ENCODE assay signal across 18 mouse cellular contexts in the genomic region with DNA sequence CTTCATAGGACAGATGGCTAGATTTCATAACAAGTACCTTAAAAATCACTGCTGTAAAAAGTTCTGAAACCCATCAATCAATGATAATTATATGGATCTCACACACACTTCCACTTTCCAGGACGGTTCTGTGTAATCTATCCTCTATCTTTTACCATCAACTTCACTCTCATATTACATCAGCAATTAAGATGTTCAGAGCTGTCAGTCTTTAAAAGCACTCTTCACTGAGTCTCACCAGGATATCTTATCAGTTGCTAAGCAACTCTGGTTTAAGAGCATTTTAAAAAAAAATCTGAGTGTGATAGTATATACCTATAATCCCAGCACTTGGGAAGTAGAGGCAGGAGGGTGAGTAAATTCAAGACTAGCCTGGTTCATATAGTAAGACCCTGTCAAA.
"Had no signal": no experiment of that assay in that cellular context is flagged by ENCODE, and none has a peak within 500 bp of the region (broad histone marks: within the 10 kb centered on the region; RNA-seq: fewer than 3 reads in every experiment).

No protein-coding gene starts in this region.

- H3K4me1 ChIP-seq: midbrain, embryonic 12.5 days; neural tube, embryonic 13.5 days; neural tube, embryonic 15.5 days had no signal

- ATAC-seq: midbrain, embryonic 16.5 days had no signal

- H3K4me3 ChIP-seq: midbrain, embryonic 12.5 days; myocyte; neural tube, embryonic 13.5 days; neural tube, embryonic 15.5 days had no signal

- H3K27me3 ChIP-seq: midbrain, embryonic 12.5 days; neural tube, embryonic 13.5 days; neural tube, embryonic 15.5 days had no signal

- H3K27ac ChIP-seq: midbrain, embryonic 12.5 days; neural tube, embryonic 13.5 days; neural tube, embryonic 15.5 days had no signal

- H3K9me3 ChIP-seq: midbrain, embryonic 12.5 days; neural tube, embryonic 13.5 days; neural tube, embryonic 15.5 days had no signal

- H3K36me3 ChIP-seq: midbrain, embryonic 12.5 days; neural tube, embryonic 13.5 days; neural tube, embryonic 15.5 days had no signal

- H3K9ac ChIP-seq: lung, embryonic 14.5 days; midbrain, embryonic 12.5 days; neural tube, embryonic 13.5 days; neural tube, embryonic 15.5 days had no signal

- H3K4me2 ChIP-seq: lung, embryonic 14.5 days; midbrain, embryonic 12.5 days; neural tube, embryonic 13.5 days; neural tube, embryonic 15.5 days had no signal

- DNase-seq: lung, adult 18-20 months; lung, embryonic 14.5 days; lung, postnatal 10 days; lung, postnatal 4 days; midbrain, embryonic 14.5 days; retina, postnatal 1 day; right cerebral cortex, adult 18-20 months; right cerebral cortex, postnatal 25 days; right cerebral cortex, postnatal 4 days; spleen, adult 18-20 months; thymus, adult 18-20 months; thymus, postnatal 14 days; thymus, postnatal 36 days had no signal
